Mouse (Mus musculus) lung, postnatal 4 days (tissue): ENCODE measurements around the gene Itpr1.

ENCODE experiments used
- DNase-seq, 2 experiments: peaks; one replicate each; pipeline ENCODE4 v3.0.0; 2021

Itpr1 gene

DNA sequence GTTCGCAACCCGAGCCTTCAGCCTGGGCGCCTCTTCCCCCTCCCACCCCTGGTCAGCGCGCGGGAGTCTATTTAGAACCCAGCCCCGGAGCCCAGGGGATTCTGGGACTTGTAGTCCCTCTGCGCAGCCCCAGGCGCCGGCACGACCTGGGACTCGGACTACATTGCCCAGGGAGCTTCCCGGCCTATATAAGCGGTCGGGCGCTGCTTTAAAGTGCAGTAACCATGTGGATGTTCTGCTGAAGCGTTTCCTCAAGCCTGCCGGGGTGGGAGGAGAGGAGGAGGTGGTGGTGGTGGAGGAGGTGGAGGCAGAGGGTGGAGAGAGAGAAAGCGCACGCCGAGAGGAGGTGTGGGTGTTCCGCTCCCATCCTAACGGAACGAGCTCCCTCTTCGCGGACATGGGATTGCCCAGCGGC, at the start of gene Itpr1:
Gene Itpr1 (plus strand): TSS at position 216 of the 415 bp plus-strand sequence.
- peak; percentile 97 to 98 for DNase-seq

- no peak for DNase-seq
Observed at GRCm38 (mm10) chr6:108164935-108165334, 48.0 kb upstream of the Itpr1 start.

DNA sequence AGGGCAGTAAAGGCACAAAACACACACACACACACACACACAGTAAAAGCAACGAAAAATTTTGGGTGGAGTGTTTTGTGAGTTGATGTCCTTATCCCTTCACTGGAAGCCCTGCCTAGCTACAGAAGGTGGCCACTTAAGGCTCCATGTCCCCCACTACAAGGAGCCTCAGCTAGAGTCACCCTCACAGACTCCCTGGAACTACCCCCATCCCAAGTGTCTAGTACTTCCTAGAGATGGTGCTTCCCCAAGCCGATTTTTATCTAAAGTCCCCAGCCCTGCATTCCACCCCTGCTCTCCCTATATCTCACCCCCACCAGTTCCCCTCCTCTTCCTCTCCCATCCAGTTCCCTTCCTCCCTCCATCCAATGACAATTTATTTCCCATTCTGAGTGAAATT, 47.3 kb upstream of the Itpr1 start:
- no peak for DNase-seq

GRCm38 (mm10) chr6:108167946-108168680, 44.8 kb upstream of the Itpr1 start:
- DNase-seq = no peak

DNA sequence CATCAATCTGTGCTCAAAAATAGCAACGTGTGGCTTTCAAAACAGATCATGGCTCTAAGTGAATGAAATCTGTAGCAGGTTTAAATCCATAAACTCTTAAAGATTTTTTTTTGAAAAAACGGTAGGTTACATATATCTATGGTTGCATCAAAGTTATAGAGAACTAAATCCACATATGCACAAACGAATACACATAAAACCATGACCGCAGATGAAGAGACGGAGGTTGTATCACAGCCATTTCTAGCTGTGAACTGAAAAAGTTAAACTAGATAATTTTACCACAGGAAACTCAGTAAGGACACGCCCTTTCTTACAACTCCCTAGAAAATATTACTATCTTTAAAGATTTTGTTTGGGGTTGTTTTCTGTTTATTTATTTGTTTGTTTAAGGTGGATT, 44.2 kb upstream of the Itpr1 start:
- DNase-seq = no peak

GRCm38 (mm10) chr6:108169466-108169865, 43.4 kb upstream of the Itpr1 start:
- no peak for DNase-seq

GRCm38 (mm10) chr6:108172219-108172618, 40.7 kb upstream of the Itpr1 start:
- DNase-seq = no peak

DNA sequence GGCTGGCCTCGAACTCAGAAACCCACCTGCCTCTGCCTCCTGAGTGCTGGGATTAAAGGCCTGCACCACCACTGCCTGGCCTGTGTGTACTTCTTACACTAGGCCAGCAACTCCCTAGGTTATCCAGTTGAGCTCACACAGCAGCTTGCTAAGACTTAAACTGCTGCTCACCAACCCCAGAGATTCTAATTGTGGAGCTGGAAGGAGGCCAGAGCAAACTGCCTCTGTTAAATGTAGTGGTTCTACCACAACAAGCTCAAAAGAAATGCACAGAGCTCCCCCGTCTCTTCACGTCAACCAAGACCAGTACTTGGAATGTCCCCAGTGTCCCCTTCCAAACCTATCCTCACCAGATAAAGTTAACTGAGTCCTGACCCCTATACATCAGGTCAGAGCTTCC, 38.7 kb upstream of the Itpr1 start:
- DNase-seq = no peak

- DNase-seq = no peak
Observed at GRCm38 (mm10) chr6:108179087-108179486, 33.8 kb upstream of the Itpr1 start.

DNA sequence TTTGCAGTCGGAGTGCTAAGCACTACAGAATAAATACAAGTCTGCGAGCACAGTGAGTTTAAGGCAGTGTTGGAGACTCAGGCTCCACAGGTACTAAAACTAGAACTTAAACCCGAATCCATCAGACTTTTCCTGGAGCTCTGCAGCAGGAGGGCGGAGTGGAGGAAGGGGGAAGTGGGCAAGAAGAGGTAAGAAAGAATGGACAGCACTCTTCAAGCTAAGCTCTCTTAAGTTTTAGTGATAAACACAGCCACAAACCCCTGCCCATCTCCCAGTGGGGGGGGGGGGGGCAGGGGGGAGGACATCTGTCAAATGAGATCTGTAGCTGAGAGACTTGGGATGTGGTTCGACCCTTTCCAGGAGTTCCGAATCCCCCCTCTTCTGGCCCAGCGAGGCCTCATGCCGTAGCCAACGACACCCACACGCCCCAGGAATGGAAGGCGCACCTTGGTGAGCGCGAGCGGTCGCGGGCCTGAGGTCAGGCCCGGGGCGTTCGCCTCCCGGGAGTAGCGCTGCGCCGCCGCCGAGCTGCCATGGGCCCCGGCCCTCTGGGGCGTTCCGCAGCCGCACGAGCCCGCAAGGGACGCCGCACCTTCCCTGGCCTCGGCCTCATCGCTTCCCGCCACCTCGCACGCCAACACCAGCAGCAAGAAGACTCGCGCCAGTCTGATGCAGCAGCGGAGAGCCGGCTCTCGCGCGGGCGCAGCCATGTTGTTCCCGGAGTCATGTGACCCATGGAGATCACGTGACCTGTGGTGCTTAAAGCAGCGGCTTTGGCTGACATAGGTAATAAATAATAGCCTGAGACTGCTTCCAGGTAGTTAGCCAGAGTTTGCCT, 27.8 kb upstream of the Itpr1 start, which contains the start of gene Sumf1:
Gene Sumf1 (minus strand): TSS at position 736 of the 838 bp plus-strand sequence.
- DNase-seq = peak; percentile 89 to 91

- no peak for DNase-seq
Observed at GRCm38 (mm10) chr6:108185685-108186009, 27.2 kb upstream of the Itpr1 start.

- no peak for DNase-seq
Observed at GRCm38 (mm10) chr6:108190690-108191089, 22.2 kb upstream of the Itpr1 start.

DNA sequence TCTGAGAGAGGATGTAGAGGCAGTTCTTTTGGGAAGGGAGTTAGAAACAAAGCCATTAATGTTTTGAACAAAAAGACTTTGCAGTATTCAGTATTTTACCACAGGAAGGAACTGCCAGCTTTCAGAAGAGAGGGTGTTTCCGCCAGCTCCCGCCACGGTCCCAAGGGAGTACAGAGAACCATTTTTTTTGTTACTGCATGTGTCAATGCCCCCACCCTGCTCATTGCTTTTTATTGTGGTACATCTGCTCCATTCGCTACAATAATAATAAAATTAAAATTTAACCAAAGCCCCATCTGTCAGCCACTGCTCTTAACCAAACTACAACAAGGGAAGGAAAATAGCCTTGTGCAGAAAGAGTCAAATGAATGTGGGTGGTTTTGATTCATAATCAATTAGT, 20.3 kb upstream of the Itpr1 start:
- DNase-seq = no peak

DNA sequence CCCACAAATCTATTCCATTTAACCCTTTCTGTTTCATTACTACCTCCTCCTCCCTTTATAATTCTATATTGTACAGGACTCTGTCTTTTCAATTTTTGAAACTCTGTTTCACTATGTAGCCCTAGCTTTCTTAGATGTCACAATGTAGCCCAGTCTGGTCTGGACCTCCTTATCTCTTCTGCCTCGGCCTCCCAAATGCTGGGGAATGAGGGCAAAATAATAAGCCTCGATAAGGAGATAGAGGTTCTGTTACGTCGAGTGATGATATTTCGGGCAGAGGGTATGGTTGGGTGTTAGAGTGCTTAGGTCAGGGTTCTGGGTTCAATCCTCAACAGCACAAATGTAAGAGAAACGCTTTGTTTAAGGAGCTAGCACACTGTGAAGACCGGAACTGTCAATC, 16.2 kb upstream of the Itpr1 start:
- DNase-seq = no peak

GRCm38 (mm10) chr6:108197117-108197516, 15.8 kb upstream of the Itpr1 start:
- DNase-seq = peak in 1 of 2 experiments; percentile 9

DNA sequence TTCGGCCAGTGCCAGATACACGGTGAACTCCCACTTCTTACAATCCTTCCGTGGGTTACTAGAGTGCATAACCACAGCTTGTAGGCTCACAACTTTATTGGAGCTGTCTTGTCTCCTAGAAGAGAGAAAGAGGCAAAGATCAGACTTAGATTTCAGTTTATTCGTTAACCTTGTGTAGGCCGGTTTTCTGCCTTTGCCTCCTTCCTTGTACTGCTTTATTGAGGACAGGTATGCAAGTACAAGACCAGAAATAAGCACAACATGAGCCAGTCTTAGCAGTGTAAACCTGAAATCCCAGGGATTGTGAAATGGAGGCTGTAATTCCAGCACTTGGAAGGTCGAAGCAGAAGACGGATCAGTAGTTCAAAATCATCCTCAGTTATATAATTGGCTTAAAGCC, 14.6 kb upstream of the Itpr1 start:
- no peak for DNase-seq

DNA sequence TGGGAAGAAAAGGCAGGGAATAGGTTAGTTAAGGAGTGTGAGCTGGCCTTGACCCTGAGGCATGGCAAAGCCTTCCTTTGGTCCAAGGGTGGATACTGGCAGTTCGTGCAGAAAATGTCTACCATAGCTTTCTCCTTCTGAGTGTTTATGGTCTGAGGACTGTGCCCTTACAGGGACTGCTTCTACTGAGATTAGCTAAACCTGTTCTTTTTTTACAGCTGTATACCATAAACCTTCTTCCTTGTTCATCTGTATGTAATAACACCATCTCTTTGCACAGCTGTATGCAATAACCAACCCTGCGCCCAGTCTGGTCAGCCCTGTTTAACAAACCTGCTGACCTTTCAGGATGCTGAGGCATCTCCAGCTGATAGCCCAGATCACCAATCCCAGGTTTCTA, 8.6 kb upstream of the Itpr1 start:
- no peak for DNase-seq

- DNase-seq = no peak
Observed at GRCm38 (mm10) chr6:108206145-108206544, 6.8 kb upstream of the Itpr1 start.

- DNase-seq = no peak
Observed at GRCm38 (mm10) chr6:108206914-108207566, 5.9 kb upstream of the Itpr1 start.

GRCm38 (mm10) chr6:108211896-108212880, 708 bp upstream of the Itpr1 start:
- DNase-seq = peak; percentile 32 to 43

GRCm38 (mm10) chr6:108213481-108214293, 791 bp downstream of the Itpr1 start:
- DNase-seq = peak; percentile 36 to 40
